Mouse (Mus musculus) bone marrow macrophage, adult 2 months (primary cell): ENCODE results near the gene Iqcf5.

Source experiments
- CTCF ChIP-seq: IDR thresholded peaks from 2 replicates; pipeline ENCODE4 v1.5.1; 2012; ENCODE audit warnings: low read depth, mild to moderate bottlenecking, low read length, moderate library complexity
- POLR2A ChIP-seq: IDR thresholded peaks from 2 replicates; pipeline ENCODE4 v1.6.1; 2012; ENCODE audit warnings: mild to moderate bottlenecking, low read depth, low read length, borderline replicate concordance

DNA sequence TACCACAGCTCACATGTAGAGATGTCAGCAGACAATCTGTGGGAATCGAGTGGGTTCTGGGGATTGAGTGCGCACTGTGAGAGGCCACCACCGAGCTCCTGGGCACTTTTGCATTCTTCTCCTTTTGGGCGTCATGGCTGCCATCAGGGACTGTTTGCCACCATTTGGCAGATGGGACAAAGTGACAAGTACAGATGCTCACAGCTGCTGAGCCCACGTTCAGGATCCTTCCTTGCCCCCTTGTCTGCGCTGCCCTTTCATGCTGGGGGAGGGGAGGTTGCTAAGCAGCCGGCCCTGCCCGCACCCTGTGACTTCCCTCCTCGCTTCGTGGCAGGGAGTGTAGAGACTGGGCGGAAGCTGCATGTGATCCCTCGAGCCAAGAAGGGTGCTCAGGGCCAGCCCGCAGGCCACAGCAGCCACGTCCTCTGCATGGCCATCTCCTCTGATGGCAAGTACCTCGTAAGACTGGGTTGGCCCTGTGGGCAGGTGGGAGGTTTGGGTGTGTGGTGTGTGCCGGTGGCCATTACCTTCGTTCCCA lies 31.7 kb upstream of the Iqcf5 start:
- no peak for TF ChIP-seq CTCF
- no peak for TF ChIP-seq POLR2A
